Mouse (Mus musculus): ENCODE data around the gene Krtap4-2.

The Krtap4-2 gene

GRCm38 (mm10) chr11:99585096-99585495 lies 49.8 kb downstream of the Krtap4-2 start:
- DNase-seq, result no peak

Measured in lung, postnatal 10 days (tissue).